Mouse (Mus musculus): ENCODE results near the gene Pitpnm3. TPM values are rescaled to one million over a fixed set of nuclear protein-coding genes. Genes with fewer than 3 reads are reported as not detected.
"Not testable (repeated sequence)": the region's sequence is repeated elsewhere in the genome, so short reads cannot be mapped to it uniquely, and the experiment has no call there.

Pitpnm3 gene
- 0.35 and 0.37 TPM in 2 replicates for polyA plus RNA-seq (2015; fragmentation: Nextera tagmentation; extraction: Ambion mirVana)

DNA sequence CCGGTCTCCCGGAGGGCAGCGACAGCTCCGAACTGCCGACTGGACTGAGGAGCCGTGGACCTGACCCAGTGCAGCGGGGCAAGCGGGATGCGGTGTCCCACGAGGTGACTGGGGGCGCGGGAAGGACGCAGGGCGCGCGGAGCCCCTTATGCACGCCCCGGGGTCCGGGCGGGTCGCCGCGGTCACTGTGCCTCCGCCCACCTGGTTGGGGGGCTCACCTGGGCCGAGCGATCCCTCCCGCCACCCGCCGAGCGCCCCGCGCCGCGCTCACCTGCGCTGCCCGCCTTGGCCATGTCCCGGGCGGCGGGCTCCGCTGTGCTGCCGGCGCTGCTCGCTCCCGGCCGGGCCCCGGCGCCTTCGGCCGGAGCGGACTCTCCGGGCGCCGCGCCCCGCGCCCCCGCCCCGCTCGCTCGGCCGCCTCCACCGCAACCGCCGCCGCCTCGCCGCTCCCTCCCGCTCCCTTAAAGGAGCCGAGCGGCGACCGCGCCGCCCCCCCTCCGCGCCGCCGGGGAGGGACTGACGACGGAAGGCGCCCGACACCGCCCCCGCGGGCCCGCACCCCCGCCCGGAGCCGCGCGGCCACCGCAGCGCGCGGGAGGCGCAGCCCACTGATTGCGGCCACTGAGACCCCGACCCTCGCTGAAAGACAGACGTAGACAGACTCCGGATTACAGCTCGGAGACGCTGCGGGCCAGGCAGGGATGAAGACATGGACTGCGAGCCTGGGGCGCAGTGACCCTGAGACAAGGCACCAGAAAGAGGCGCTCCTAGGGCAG is at the start of gene Pitpnm3:
TSS of gene Pitpnm3 (minus strand) at position 396 of the 776 bp plus-strand sequence.
- peaks cover 30% of the 10 kb centered on the region for H3K4me1 ChIP-seq (ENCODE audit: control insufficient read depth, insufficient read depth, low read length)
- peak within 1 kb of the TSS; percentile 98 for H3K4me2 ChIP-seq (ENCODE audit: low read depth, low read length)
- H3K27ac ChIP-seq (ENCODE audit: low read length) = no peak within 1 kb of the TSS
- peak within 1 kb of the TSS; percentile 69 for H3K9ac ChIP-seq (ENCODE audit: low read depth, low read length)
- under 1% methylated on average over 97 of the region's 107 CpGs for WGBS
- H3K27me3 ChIP-seq (replicated peaks; ENCODE audit: control insufficient read depth, insufficient read depth, low read length) = peaks cover 22% of the 10 kb centered on the region
- no peaks in the 10 kb centered on the region for H3K36me3 ChIP-seq (ENCODE audit: control insufficient read depth, insufficient read depth, low read length)
- ATAC-seq = peak; percentile 31
- no peaks in the 10 kb centered on the region for H3K9me3 ChIP-seq (ENCODE audit: control insufficient read depth, low read length)
- peak within 1 kb of the TSS; percentile 65 for H3K4me3 ChIP-seq (ENCODE audit: low read length)

DNA sequence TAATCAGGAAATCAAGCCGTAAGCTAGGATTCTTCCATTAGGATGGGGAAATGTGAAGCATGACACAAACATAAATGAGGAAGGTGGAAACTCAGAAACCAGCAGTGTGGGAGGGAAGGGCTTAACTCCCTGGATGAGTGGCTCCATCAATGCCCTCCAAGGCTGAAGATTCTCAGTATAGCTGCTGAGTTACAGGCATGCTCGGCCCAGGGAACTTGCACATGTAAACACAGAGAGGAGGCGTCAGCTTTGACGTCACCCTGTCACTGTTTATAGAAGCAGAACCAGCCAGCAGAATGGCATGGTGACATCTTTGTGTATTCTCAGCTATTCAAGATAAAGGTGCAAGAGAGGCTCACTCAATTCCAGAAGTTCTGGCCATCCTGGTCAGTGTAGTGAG is 48.7 kb upstream of the Pitpnm3 start:
- Histone ChIP-seq H3K9me3 (ENCODE audit: control insufficient read depth, low read length) (no peaks in the 10 kb centered on the region), H3K4me1 (ENCODE audit: control insufficient read depth, insufficient read depth, low read length) (no peaks in the 10 kb centered on the region), H3K27me3 (replicated peaks; ENCODE audit: control insufficient read depth, insufficient read depth, low read length) (no peaks in the 10 kb centered on the region), H3K4me2 (ENCODE audit: low read depth, low read length) (no peak overlapping the region), H3K27ac (ENCODE audit: low read length) (no peak overlapping the region), H3K36me3 (ENCODE audit: control insufficient read depth, insufficient read depth, low read length) (0 out of 2 replicates have a peak, but pooled peaks cover 4% of the 10 kb centered on the region), H3K4me3 (ENCODE audit: low read length) (no peak overlapping the region), H3K9ac (ENCODE audit: low read depth, low read length) (no peak overlapping the region)
- WGBS = 68% methylated on average over 4 of the region's 4 CpGs
- ATAC-seq = no peak

DNA sequence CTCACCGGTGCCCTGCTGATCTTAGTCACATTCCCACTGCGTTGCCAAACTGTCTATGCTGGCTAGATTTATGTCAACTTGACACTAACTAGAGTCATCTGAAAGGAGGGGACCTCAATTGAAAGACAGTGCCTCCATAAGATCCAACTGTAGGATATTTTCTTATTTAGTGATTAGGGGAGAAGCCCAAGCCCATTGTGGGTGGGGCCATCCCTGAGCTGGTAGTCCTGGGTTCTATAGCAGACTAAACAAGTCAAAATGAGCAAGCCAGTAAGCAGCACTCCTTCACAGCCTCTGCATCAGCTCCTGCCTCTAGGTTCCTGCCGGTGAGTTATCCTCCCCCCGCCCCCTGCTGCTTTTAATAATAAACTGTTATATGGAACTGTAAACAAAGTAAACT is 45.6 kb upstream of the Pitpnm3 start:
- 83% methylated on average over 4 of the region's 4 CpGs for WGBS
- H3K9ac ChIP-seq (ENCODE audit: low read depth, low read length) = no peak overlapping the region

DNA sequence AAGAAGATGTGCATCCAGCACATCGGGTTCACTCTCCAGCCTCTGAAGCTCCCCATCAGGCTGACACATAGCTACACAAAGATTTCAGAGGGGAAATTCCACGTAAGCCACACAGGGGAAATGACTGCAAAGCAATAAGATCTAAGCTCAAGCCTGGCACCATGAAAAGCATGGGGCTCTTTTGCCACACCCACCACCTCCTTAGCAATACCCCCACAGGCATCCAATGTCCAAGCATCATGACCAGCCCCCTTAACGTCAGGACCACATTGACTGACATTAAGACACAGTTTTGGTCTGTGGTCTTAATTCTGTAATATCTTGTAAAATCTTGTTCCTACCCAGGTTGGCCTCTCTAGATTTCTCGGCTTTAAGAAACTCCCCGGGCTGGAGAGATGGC is 45.0 kb upstream of the Pitpnm3 start:
- Histone ChIP-seq H3K9ac (ENCODE audit: low read depth, low read length) (no peak overlapping the region), H3K4me2 (ENCODE audit: low read depth, low read length) (no peak overlapping the region), H3K36me3 (ENCODE audit: control insufficient read depth, insufficient read depth, low read length) (no peaks in the 10 kb centered on the region), H3K9me3 (ENCODE audit: control insufficient read depth, low read length) (no peaks in the 10 kb centered on the region), H3K27me3 (replicated peaks; ENCODE audit: control insufficient read depth, insufficient read depth, low read length) (no peaks in the 10 kb centered on the region), H3K4me1 (ENCODE audit: control insufficient read depth, insufficient read depth, low read length) (no peaks in the 10 kb centered on the region), H3K27ac (ENCODE audit: low read length) (no peak overlapping the region), H3K4me3 (ENCODE audit: low read length) (no peak overlapping the region)
- WGBS = 89% methylated on average over 5 of the region's 5 CpGs
- no peak for ATAC-seq

More for the DNA sequence above, 45.6 kb upstream of the Pitpnm3 start:
- Histone ChIP-seq H3K27ac (ENCODE audit: low read length) (no peak overlapping the region), H3K9me3 (ENCODE audit: control insufficient read depth, low read length) (no peaks in the 10 kb centered on the region), H3K4me1 (ENCODE audit: control insufficient read depth, insufficient read depth, low read length) (no peaks in the 10 kb centered on the region), H3K27me3 (replicated peaks; ENCODE audit: control insufficient read depth, insufficient read depth, low read length) (no peaks in the 10 kb centered on the region), H3K36me3 (ENCODE audit: control insufficient read depth, insufficient read depth, low read length) (no peaks in the 10 kb centered on the region), H3K4me3 (ENCODE audit: low read length) (no peak overlapping the region), H3K4me2 (ENCODE audit: low read depth, low read length) (no peak overlapping the region)
- ATAC-seq = no peak

DNA sequence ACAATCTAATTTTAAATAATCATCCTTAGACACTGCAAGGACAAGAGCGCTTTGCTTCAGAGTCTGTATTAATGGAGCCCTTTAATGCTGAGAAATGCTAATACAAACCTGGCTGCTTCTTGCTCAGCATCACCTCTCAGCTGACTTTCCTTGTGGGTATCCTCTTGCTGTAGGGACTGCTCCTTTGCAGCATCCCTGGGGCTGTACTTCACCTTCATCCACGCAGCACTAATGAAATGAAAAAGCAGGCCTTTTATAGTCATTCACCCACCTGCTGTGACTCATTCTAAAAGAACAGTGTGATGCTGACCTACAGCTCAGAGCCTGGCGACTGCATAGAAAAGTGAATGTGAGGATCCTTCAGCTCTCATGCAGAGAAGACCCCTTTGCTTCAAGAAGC is 41.0 kb upstream of the Pitpnm3 start:
- H3K27me3 ChIP-seq (replicated peaks; ENCODE audit: control insufficient read depth, insufficient read depth, low read length) = no peaks in the 10 kb centered on the region
- H3K36me3 ChIP-seq (ENCODE audit: control insufficient read depth, insufficient read depth, low read length) = peaks cover 4% of the 10 kb centered on the region; the same call in 1 of the 2 replicates

DNA sequence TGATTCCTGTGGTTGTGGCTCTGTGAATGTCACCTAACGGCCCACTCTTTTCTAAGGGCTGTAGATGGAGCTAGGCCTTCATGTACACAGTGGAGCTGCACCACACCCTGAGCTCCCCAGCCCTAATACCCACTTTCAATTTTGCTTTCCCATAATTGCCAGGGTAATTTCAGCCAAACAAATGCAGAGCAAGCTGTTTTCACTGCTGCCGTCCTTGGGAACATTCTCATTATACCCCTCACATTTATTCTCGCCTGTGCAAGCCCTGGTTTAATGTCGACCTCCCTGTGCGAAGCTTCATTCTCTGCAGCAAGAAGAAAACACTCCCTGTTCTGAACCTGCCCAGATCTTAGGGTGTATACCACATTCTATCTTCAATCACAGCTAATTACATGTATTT is 40.4 kb upstream of the Pitpnm3 start:
- Histone ChIP-seq H3K9me3 (ENCODE audit: control insufficient read depth, low read length) (no peaks in the 10 kb centered on the region), H3K4me3 (ENCODE audit: low read length) (no peak overlapping the region), H3K4me1 (ENCODE audit: control insufficient read depth, insufficient read depth, low read length) (no peaks in the 10 kb centered on the region), H3K27me3 (replicated peaks; ENCODE audit: control insufficient read depth, insufficient read depth, low read length) (no peaks in the 10 kb centered on the region), H3K4me2 (ENCODE audit: low read depth, low read length) (no peak overlapping the region), H3K9ac (ENCODE audit: low read depth, low read length) (no peak overlapping the region), H3K36me3 (ENCODE audit: control insufficient read depth, insufficient read depth, low read length) (peaks cover 4% of the 10 kb centered on the region; the same call in 1 of the 2 replicates), H3K27ac (ENCODE audit: low read length) (no peak overlapping the region)
- 87% methylated on average over 5 of the region's 5 CpGs for WGBS
- no peak for ATAC-seq

More for the DNA sequence above, 41.0 kb upstream of the Pitpnm3 start:
- no peak overlapping the region for H3K27ac ChIP-seq (ENCODE audit: low read length)
- no peaks in the 10 kb centered on the region for H3K9me3 ChIP-seq (ENCODE audit: control insufficient read depth, low read length)
- no peaks in the 10 kb centered on the region for H3K4me1 ChIP-seq (ENCODE audit: control insufficient read depth, insufficient read depth, low read length)
- WGBS = 69% methylated on average over 3 of the region's 3 CpGs
- H3K9ac ChIP-seq (ENCODE audit: low read depth, low read length) = no peak overlapping the region
- H3K4me3 ChIP-seq (ENCODE audit: low read length) = no peak overlapping the region
- ATAC-seq = no peak
- no peak overlapping the region for H3K4me2 ChIP-seq (ENCODE audit: low read depth, low read length)

DNA sequence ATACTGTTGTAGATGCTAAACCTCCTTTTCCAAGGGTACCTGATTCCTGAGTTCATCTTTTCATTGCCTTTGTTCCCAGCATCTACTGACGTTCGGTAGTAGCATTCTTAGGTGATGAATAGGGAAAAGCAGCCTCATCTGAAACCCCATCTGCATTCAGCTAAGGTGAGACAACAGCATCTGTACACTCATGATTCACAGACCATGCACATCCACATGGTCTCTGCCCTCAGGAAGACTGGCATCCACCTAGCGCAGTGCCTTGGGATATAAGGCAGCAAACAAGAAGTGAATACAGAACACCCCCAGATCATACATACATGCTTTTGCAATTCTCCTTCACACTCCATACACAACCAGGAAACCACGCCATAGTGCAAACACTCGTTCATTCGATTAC is 39.1 kb upstream of the Pitpnm3 start:
- no peak overlapping the region for H3K4me3 ChIP-seq (ENCODE audit: low read length)
- H3K27ac ChIP-seq (ENCODE audit: low read length) = no peak overlapping the region
- H3K4me1 ChIP-seq (ENCODE audit: control insufficient read depth, insufficient read depth, low read length) = no peaks in the 10 kb centered on the region
- WGBS = 94% methylated on average over 6 of the region's 6 CpGs
- ATAC-seq = no peak
- no peaks in the 10 kb centered on the region for H3K9me3 ChIP-seq (ENCODE audit: control insufficient read depth, low read length)
- no peak overlapping the region for H3K4me2 ChIP-seq (ENCODE audit: low read depth, low read length)
- H3K9ac ChIP-seq (ENCODE audit: low read depth, low read length) = no peak overlapping the region
- no peaks in the 10 kb centered on the region for H3K27me3 ChIP-seq (replicated peaks; ENCODE audit: control insufficient read depth, insufficient read depth, low read length)
- peaks cover 4% of the 10 kb centered on the region; the same call in 1 of the 2 replicates for H3K36me3 ChIP-seq (ENCODE audit: control insufficient read depth, insufficient read depth, low read length)

DNA sequence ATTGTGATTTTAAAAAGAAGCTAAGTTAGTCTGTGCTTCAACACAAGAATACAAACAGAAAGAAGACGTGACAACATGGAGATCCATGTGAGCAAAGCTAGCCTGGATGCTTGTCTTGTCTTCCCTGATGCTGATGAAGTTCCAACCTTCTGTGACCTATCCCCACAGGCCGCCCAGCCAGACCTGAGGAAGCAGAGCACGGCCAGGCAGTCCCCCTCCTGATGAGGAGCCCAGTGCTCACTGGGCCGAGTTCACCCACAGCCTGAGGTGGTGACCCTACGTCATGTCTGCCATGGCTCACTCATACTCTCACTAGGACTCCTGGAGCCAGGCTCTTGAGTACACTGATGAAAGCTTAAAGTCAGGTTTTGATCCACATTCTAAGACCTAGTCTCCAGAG is 37.9 kb upstream of the Pitpnm3 start:
- Histone ChIP-seq H3K27me3 (replicated peaks; ENCODE audit: control insufficient read depth, insufficient read depth, low read length) (no peaks in the 10 kb centered on the region), H3K36me3 (ENCODE audit: control insufficient read depth, insufficient read depth, low read length) (peaks cover 4% of the 10 kb centered on the region; the same call in 1 of the 2 replicates), H3K27ac (ENCODE audit: low read length) (no peak overlapping the region), H3K4me1 (ENCODE audit: control insufficient read depth, insufficient read depth, low read length) (no peaks in the 10 kb centered on the region), H3K4me2 (ENCODE audit: low read depth, low read length) (no peak overlapping the region), H3K9ac (ENCODE audit: low read depth, low read length) (no peak overlapping the region), H3K9me3 (ENCODE audit: control insufficient read depth, low read length) (no peaks in the 10 kb centered on the region), H3K4me3 (ENCODE audit: low read length) (no peak overlapping the region)
- WGBS = 86% methylated on average over 5 of the region's 5 CpGs
- no peak for ATAC-seq

DNA sequence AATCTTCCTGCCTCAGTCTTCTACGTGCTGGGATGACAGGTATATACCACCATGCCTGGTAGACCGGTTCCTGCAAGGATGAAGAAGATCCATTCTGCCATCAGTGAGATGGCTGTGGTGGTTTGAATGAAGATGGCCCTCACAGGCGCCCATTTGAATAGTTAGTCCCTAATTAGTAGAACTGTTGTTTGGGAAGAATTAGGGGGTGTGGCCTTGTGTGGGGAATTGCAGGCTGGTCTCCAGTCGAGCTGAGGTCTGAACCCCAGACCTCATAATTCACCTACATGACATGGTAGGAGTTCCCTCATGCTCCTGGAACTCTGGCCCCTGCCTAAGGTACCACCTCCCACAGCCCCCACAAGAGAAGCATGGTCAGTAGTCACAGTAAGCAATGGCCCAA is 36.3 kb upstream of the Pitpnm3 start:
- H3K4me2 ChIP-seq (ENCODE audit: low read depth, low read length); H3K9ac ChIP-seq (ENCODE audit: low read depth, low read length); H3K9me3 ChIP-seq (ENCODE audit: control insufficient read depth, low read length); H3K36me3 ChIP-seq (ENCODE audit: control insufficient read depth, insufficient read depth, low read length); H3K4me1 ChIP-seq (ENCODE audit: control insufficient read depth, insufficient read depth, low read length); H3K27me3 ChIP-seq (replicated peaks; ENCODE audit: control insufficient read depth, insufficient read depth, low read length); ATAC-seq; H3K4me3 ChIP-seq (ENCODE audit: low read length); H3K27ac ChIP-seq (ENCODE audit: low read length): not testable (repeated sequence)
- 70% methylated on average over 4 of the region's 4 CpGs for WGBS
